Mouse (Mus musculus): ENCODE measurements around the gene 4930556J24Rik. TPM values are rescaled to one million over a fixed set of nuclear protein-coding genes. Genes with fewer than 3 reads are reported as not detected.

The 4930556J24Rik gene
- polyA plus RNA-seq, 1 experiment from 2014 or later, result 0.18 TPM

DNA sequence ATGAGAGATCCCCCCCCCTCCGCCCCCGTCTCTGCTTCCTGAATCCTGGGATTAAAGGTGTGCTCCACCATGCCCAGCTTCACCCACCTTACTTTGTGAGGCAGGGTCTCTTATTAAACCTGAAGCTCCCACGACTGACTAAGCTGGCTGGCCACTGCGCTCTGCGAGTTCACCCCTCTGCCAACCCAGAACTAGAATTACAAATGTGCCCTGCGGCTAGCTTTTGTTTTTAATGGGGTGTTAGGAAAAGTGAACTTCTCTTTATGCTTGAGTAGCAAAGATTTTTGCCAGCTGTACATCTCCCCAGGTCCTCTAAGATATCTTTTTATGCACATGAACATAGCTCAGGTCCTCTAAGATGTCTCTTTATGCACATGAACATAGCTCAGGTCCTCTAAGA, 17.3 kb upstream of the 4930556J24Rik start:
- ATAC-seq (ENCODE audit: insufficient number of reproducible peaks, insufficient read depth, low FRiP score, low TSS enrichment), result no peak
- H3K4me1 ChIP-seq, result peaks cover 6% of the 10 kb centered on the region; the same call in 1 of the 2 replicates
- no peak overlapping the region for H3K4me3 ChIP-seq
- H3K9ac ChIP-seq, result no peak overlapping the region
- H3K4me2 ChIP-seq (replicated peaks), result no peak overlapping the region
- peaks cover 26% of the 10 kb centered on the region for H3K27me3 ChIP-seq
- 80% methylated on average over 6 of the region's 6 CpGs for whole genome bisulfite sequencing
- H3K36me3 ChIP-seq, result no peaks in the 10 kb centered on the region
- H3K27ac ChIP-seq, result no peak overlapping the region
- no peaks in the 10 kb centered on the region for H3K9me3 ChIP-seq

DNA sequence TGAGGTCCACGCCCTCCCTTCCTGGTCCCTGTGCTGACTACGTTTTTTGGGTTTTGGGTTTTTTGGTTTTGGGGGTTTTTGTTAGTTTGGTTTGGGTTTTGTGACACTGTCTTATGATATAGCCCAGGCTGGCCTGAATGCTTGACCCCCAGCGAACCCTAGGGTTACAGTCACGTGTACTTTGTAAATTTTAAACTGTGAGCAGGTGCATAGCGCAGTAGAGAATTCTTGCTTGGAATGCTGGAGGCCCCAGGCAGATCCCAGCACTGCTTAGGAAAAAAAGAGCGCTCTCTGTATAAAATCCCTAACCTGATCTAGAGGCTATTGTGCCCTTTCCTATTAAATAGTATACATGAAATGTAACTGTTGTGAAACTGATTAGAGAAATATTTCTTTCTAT, 16.6 kb upstream of the 4930556J24Rik start:
- no peak overlapping the region for H3K4me3 ChIP-seq
- H3K9me3 ChIP-seq, result no peaks in the 10 kb centered on the region
- WGBS, result 73% methylated on average over 6 of the region's 6 CpGs
- no peaks in the 10 kb centered on the region for H3K36me3 ChIP-seq
- H3K27me3 ChIP-seq, result peaks cover 18% of the 10 kb centered on the region
- no peak overlapping the region for H3K27ac ChIP-seq
- no peak overlapping the region for H3K4me2 ChIP-seq (replicated peaks)
- H3K4me1 ChIP-seq, result peaks cover under 1% of the 10 kb centered on the region; the same call in 1 of the 2 replicates
- no peak overlapping the region for H3K9ac ChIP-seq
- no peak for ATAC-seq (ENCODE audit: insufficient number of reproducible peaks, insufficient read depth, low FRiP score, low TSS enrichment)

DNA sequence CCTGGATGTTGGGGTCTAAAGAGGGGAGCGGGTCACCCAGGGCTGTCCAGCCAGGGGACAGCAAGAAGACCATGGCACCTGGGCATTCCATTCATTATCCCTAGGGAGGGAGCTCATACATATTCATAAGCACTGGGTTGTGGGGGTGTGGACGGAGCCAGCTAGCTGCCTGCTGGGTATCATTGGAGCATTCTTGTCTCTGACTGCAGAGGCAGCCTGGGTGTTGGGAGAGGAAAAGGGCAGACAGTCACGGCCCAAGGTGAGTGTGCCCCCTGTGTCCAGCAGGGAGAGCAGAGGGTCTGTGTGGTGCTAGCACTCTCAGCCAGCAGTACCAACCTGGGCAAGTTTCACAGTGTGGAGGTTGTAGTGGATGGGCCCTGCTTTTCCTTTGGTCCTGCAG, 13.2 kb upstream of the 4930556J24Rik start:
- 51% methylated on average over 3 of the region's 3 CpGs for WGBS
- peaks cover 4% of the 10 kb centered on the region; the same call in 1 of the 2 replicates for H3K27me3 ChIP-seq
- H3K9ac ChIP-seq, result no peak overlapping the region
- no peaks in the 10 kb centered on the region for H3K36me3 ChIP-seq
- no peaks in the 10 kb centered on the region for H3K4me1 ChIP-seq
- no peak; the same call in 1 of the 2 replicates for ATAC-seq (ENCODE audit: insufficient number of reproducible peaks, insufficient read depth, low FRiP score, low TSS enrichment)
- H3K4me3 ChIP-seq, result no peak overlapping the region
- H3K27ac ChIP-seq, result no peak overlapping the region
- no peaks in the 10 kb centered on the region for H3K9me3 ChIP-seq
- H3K4me2 ChIP-seq (replicated peaks), result no peak overlapping the region

DNA sequence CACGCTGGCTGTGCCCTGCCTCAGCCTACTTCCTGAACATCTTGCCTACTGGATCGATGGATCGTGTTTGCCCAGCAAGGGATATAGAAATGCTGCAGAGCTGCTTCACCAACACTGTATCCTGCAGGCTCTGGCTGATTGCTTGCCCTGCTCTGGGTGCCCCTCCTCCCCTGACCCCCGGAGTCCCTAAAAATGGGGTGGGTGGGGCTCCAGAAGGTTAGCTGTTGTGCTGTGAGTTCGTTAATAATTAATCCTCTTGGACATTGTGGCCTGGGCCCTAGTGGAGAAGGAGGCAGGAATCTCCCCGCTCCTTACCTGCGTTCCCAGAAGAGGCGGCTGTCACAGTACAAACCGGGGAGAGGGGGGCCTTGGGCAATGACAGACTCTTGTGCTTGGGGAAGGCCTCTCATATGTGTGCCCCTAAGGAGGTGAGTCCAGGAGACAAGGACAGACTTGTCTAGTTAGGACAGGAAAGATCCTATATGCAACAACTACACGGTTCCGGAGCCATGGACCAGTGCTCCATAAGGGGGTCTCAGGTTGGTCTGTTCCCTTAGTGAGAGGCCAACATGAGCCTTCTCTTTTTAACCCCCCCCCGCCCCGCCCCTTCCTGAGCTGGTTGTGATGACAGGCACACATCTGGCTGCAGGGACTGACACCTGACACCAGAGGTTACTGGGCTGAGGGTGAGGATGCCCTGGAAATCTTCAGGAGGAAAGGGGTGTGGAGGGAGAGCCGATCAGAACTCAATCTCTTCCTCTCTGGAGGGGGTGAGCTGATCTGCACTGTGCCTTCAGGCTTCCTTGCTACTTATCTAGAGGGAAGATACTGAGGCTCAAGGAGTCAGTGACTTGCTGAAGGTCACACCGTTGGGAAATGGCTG, 7.5 kb upstream of the 4930556J24Rik start:
- Histone ChIP-seq H3K4me2 (replicated peaks) (peak overlapping the region; percentile 76), H3K4me3 (peak overlapping the region; percentile 39), H3K36me3 (peaks cover 14% of the 10 kb centered on the region), H3K9me3 (no peaks in the 10 kb centered on the region), H3K27me3 (peaks cover 14% of the 10 kb centered on the region; the same call in 1 of the 2 replicates), H3K9ac (peak overlapping the region; percentile 40), H3K27ac (no peak overlapping the region), H3K4me1 (peaks cover 16% of the 10 kb centered on the region)
- WGBS, result 8% methylated on average over 15 of the region's 15 CpGs
- ATAC-seq (ENCODE audit: insufficient number of reproducible peaks, insufficient read depth, low FRiP score, low TSS enrichment), result 0 out of 2 replicates have a peak, but pooled peaks have one; percentile 18

DNA sequence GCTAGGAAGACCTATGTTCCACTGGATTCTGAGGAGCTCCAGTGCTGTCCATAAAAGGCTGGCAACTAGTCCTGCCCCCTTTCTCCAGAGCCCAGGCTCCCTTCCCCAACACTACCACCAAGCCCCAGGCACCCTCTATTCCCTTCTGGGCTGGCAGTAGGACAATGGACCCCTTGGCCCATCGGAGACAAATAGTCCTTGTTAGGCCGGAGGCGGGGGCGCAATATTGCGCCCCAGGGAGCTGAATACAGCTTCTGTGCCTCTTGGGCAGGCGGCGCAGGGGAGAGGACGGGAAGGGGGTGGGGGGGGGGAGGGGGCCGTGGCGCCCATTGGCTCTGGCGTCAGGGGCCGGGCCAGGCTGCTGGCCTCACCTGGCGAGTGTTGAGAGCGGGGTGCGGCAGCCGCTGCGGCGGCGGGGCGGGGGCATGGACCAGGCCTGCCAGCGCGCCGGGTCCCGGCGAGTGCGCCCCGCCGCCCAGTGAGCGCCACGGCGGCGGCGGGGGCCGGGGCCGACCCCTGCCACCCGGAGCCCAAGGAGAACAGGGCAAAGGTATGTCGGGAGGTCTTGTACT, 6.8 kb upstream of the 4930556J24Rik start, which contains the start of gene Gal3st1:
Gene Gal3st1 (plus strand): TSS at position 346 of the 572 bp plus-strand sequence.
- peak within 1 kb of the TSS; percentile 40 for H3K9ac ChIP-seq
- ATAC-seq (ENCODE audit: insufficient number of reproducible peaks, insufficient read depth, low FRiP score, low TSS enrichment), result no peak
- peaks cover 16% of the 10 kb centered on the region for H3K4me1 ChIP-seq
- H3K27ac ChIP-seq, result no peak within 1 kb of the TSS
- H3K36me3 ChIP-seq, result peaks cover 21% of the 10 kb centered on the region
- H3K4me2 ChIP-seq (replicated peaks), result peak within 1 kb of the TSS; percentile 76
- no peaks in the 10 kb centered on the region for H3K9me3 ChIP-seq
- H3K27me3 ChIP-seq, result peaks cover 14% of the 10 kb centered on the region; the same call in 1 of the 2 replicates
- peak within 1 kb of the TSS; percentile 39 for H3K4me3 ChIP-seq
- WGBS, result under 1% methylated on average over 29 of the region's 37 CpGs

DNA sequence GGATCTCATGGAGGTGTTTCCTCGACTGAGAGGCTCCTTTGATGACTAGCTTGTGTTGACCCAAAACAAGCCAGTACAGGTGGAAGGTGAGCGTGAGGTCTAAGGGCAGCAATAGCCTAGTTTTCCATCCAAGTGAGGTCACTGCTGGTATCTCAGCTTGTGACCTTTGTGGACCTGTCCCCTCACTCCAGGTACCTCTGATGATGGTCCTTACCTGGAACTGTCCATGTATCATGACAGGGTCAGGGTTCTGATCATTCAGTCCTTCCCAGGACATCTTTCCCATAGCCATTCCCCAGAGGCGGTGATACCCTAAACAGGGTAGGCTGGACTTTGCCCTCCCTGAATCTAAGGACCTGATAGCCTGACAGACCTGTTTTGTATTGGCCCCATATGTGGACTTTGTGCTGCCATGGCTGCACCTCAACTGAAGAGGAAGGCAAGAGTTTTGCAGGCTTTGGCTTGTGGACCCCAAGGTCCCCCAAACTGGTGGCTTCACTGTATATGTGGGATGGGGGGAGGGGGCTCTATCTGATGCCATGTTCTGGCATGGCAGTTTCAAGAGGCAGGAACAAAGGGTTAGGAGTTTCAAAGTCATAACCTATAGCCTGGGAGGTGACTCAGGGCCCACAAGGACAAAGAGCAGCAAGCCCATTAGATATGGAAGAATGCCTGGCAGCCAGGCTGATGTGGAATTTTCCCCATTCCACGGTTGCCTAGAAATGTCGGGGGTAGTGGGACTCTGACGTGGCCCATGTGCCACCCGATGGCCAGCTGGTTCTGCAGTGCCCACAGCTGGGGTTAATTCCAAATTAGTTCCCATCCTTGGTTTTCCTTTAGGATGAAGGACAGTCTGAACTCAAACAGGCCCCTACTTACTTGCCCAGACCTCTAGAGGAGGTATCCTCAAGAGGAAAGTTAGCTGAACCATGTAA, 6.0 kb upstream of the 4930556J24Rik start:
- H3K27me3 ChIP-seq, result peaks cover 14% of the 10 kb centered on the region; the same call in 1 of the 2 replicates
- H3K36me3 ChIP-seq, result peaks cover 30% of the 10 kb centered on the region
- WGBS, result 76% methylated on average over 7 of the region's 7 CpGs
- H3K4me3 ChIP-seq, result no peak overlapping the region; the same call in 1 of the 2 replicates
- no peaks in the 10 kb centered on the region for H3K9me3 ChIP-seq
- no peak overlapping the region for H3K4me2 ChIP-seq (replicated peaks)
- H3K4me1 ChIP-seq, result peaks cover 16% of the 10 kb centered on the region
- no peak overlapping the region for H3K9ac ChIP-seq
- no peak overlapping the region for H3K27ac ChIP-seq
- ATAC-seq (ENCODE audit: insufficient number of reproducible peaks, insufficient read depth, low FRiP score, low TSS enrichment), result no peak

DNA sequence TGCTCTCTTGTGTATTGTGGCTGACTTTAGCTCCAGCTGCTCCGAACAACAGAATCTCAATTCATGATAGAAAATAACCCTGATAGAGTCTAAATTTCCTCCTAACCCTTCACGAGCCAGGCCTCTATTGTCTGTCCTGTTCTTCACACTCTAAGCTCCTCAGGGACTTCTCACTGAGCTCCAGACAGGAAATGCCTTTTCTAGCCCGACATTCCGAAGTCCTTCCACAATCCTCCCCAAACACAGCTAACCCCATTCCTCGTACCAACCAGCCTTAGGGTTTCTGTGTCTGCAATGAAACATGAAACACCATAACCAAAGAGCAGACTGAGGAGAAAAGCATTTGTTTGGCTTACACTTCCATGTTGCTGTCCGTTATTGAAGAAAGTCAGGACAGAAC, 5.0 kb upstream of the 4930556J24Rik start:
- peak overlapping the region; percentile 61 for H3K27ac ChIP-seq
- peaks cover 40% of the 10 kb centered on the region for H3K36me3 ChIP-seq
- H3K4me2 ChIP-seq (replicated peaks), result no peak overlapping the region

DNA sequence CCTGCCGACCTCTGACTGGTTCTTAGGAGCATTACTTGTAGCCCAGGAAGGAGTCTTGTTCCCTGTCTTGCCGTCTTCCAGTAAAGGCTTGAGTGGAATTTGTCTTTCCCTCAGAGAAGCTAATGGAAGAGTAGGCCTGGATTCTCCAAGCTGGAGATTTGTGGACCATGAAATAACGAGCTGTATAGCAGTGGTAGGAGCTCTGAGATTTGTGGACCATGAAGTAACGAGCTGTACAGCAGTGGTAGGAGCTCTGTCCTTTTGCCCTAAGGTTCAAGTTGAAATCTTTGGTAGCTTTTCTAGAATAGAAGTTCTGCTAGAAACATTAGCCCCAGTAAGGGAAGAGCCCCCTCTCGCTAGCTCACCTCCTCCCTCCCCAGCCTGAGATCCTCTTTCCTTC, 1.8 kb upstream of the 4930556J24Rik start:
- 0 out of 2 replicates have a peak, but pooled peaks cover 3% of the 10 kb centered on the region for H3K27me3 ChIP-seq
- H3K9me3 ChIP-seq, result no peaks in the 10 kb centered on the region
- no peak overlapping the region for H3K9ac ChIP-seq
- no peak overlapping the region for H3K4me2 ChIP-seq (replicated peaks)
- WGBS, result 91% methylated on average over 5 of the region's 5 CpGs
- peaks cover 71% of the 10 kb centered on the region for H3K36me3 ChIP-seq
- no peak for ATAC-seq (ENCODE audit: insufficient number of reproducible peaks, insufficient read depth, low FRiP score, low TSS enrichment)
- peaks cover 4% of the 10 kb centered on the region for H3K4me1 ChIP-seq
- no peak overlapping the region for H3K27ac ChIP-seq
- no peak overlapping the region for H3K4me3 ChIP-seq

More for the DNA sequence above, 5.0 kb upstream of the 4930556J24Rik start:
- H3K27me3 ChIP-seq, result peaks cover 14% of the 10 kb centered on the region; the same call in 1 of the 2 replicates
- H3K4me1 ChIP-seq, result peaks cover 16% of the 10 kb centered on the region
- no peaks in the 10 kb centered on the region for H3K9me3 ChIP-seq
- H3K9ac ChIP-seq, result no peak overlapping the region
- ATAC-seq (ENCODE audit: insufficient number of reproducible peaks, insufficient read depth, low FRiP score, low TSS enrichment), result no peak
- 33% methylated on average over 6 of the region's 6 CpGs for WGBS
- no peak overlapping the region for H3K4me3 ChIP-seq

DNA sequence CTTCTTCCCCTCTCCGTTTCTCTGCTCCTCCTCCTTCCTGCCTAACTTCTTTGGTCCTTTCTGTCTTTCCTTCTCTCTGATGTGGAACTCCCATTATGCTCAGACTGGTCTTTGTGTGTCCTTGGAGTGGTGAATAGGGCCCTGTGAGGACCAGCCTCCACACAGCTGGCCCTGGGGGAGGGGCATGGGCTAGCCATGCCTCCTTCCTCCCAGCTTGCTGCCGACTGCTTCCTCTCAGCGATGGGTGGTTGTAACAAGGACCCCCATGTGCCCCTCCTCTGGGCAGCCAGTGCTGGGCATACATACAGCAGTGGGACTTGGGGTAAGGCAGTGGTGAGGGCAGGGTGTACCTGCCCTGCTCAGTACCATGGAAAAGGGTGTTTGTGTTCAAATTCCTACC, 2.3 kb downstream of the 4930556J24Rik start:
- no peak overlapping the region for H3K4me3 ChIP-seq
- no peaks in the 10 kb centered on the region for H3K4me1 ChIP-seq
- peaks cover 100% of the 10 kb centered on the region for H3K36me3 ChIP-seq
- H3K9me3 ChIP-seq, result no peaks in the 10 kb centered on the region
- H3K9ac ChIP-seq, result no peak overlapping the region
- 52% methylated on average over 3 of the region's 3 CpGs for WGBS
- ATAC-seq (ENCODE audit: insufficient number of reproducible peaks, insufficient read depth, low FRiP score, low TSS enrichment), result no peak
- H3K27ac ChIP-seq, result no peak overlapping the region
- H3K27me3 ChIP-seq, result no peaks in the 10 kb centered on the region
- H3K4me2 ChIP-seq (replicated peaks), result no peak overlapping the region

DNA sequence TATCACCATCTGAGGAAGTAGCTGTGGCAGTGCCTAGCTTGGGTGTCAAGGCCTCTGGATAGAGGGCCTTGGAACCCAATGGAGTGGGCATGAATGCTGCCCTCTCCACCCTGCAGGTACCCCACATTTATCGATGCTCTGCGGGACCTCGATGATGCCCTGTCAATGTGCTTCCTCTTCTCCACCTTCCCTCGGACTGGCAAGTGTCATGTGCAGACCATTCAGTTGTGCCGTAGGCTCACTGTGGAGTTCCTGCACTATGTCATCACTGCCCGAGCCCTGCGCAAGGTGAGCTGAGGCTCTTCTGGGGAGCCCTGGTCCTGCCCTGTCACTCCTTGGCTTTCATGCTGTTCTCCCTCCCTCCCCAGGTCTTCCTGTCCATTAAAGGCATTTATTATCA, 3.5 kb downstream of the 4930556J24Rik start:
- H3K36me3 ChIP-seq, result peaks cover 97% of the 10 kb centered on the region
- no peak overlapping the region for H3K4me2 ChIP-seq (replicated peaks)
- ATAC-seq (ENCODE audit: insufficient number of reproducible peaks, insufficient read depth, low FRiP score, low TSS enrichment), result no peak

DNA sequence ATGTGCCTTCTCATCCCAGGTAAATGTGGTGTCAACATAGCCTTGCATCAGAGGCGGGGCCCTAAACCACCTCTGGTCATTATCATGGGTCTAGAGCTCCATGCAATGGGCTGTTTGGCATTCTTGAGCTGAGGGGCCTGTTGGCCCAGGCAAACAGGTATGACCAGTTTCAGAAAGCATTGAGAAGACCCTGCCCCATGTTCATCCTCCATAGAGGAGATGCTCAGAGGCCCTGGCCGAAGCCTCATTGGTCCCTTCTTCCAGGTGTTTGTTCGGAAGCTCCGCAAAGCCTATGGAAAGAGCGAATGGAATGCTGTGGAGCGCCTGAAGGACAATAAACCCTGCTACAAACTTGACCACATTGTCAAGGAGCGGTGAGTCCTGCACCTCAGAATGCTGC, 6.2 kb downstream of the 4930556J24Rik start:
- no peak overlapping the region for H3K4me2 ChIP-seq (replicated peaks)
- H3K27me3 ChIP-seq, result no peaks in the 10 kb centered on the region
- H3K4me3 ChIP-seq, result no peak overlapping the region
- H3K4me1 ChIP-seq, result no peaks in the 10 kb centered on the region
- 92% methylated on average over 7 of the region's 7 CpGs for WGBS
- H3K9ac ChIP-seq, result no peak overlapping the region
- H3K27ac ChIP-seq, result no peak overlapping the region
- no peaks in the 10 kb centered on the region for H3K9me3 ChIP-seq
- H3K36me3 ChIP-seq, result peaks cover 73% of the 10 kb centered on the region
- no peak for ATAC-seq (ENCODE audit: insufficient number of reproducible peaks, insufficient read depth, low FRiP score, low TSS enrichment)

More for the DNA sequence above, 3.5 kb downstream of the 4930556J24Rik start:
- Histone ChIP-seq H3K27ac (no peak overlapping the region), H3K9me3 (no peaks in the 10 kb centered on the region), H3K4me1 (no peaks in the 10 kb centered on the region), H3K9ac (no peak overlapping the region), H3K27me3 (no peaks in the 10 kb centered on the region), H3K4me3 (no peak overlapping the region)
- 95% methylated on average over 7 of the region's 7 CpGs for WGBS
